In genomic region chr13:44624716-44625115, GRCm38 (mm10) we compare ENCODE assay signal across 11 mouse cellular contexts.
DNase-seq lines count a peak whose midpoint lies in the region; ATAC-seq and TF ChIP-seq lines count a peak whose summit lies in the region.
"Had no signal": no experiment of that assay in that cellular context is flagged by ENCODE, and none has a peak within 500 bp of the region (broad histone marks: within the 10 kb centered on the region; RNA-seq: fewer than 3 reads in every experiment).

No protein-coding gene starts in this region.

- DNase-seq in cerebellum, postnatal 10 days, result peak; percentile 30 to 41
- DNase-seq in cerebellum, postnatal 25 days, result no peak
- DNase-seq in kidney, adult 2 months, result peak; percentile 26
- DNase-seq in CD4-positive helper T cell, adult 2 months (ENCODE audit: low read depth, low spot score), result peak; percentile 12
- peak; percentile 50 for DNase-seq in induced T-regulatory cell, adult 2 months (ENCODE audit: low read depth)
- no peak for DNase-seq in urinary bladder, postnatal 10 days (ENCODE audit: low spot score)
- DNase-seq in left cerebral cortex, postnatal 36 days (ENCODE audit: low spot score in 2 of 2), result no peak

- no peak for TF ChIP-seq CTCF in kidney, adult 2 months (conservative IDR thresholded peaks at IDR 0.05; ENCODE audit: insufficient read depth, insufficient read length, low read depth, low read length)

- H3K4me2 ChIP-seq in kidney, embryonic 16.5 days (replicated peaks; ENCODE audit: low read depth, low read length), result no peak overlapping the region
- H3K4me2 ChIP-seq: forebrain, embryonic 12.5 days; lung, embryonic 15.5 days had no signal

- intact Hi-C loops in left cerebral cortex, postnatal 36 days (cut with DNase I), result no loop called here

- H3K27ac ChIP-seq in kidney, adult 2 months (ENCODE audit: insufficient read depth, low read depth, low read length), result no peak overlapping the region
- no peak overlapping the region for H3K27ac ChIP-seq in kidney, embryonic 16.5 days (ENCODE audit: low read length)
- H3K27ac ChIP-seq: forebrain, embryonic 12.5 days; kidney, postnatal 0 days; lung, embryonic 15.5 days had no signal

- H3K9me3 ChIP-seq in kidney, embryonic 16.5 days (ENCODE audit: low read length), result no peaks in the 10 kb centered on the region
- H3K9me3 ChIP-seq: forebrain, embryonic 12.5 days; lung, embryonic 15.5 days had no signal

- H3K4me1 ChIP-seq in kidney, adult 2 months (ENCODE audit: control insufficient read depth, insufficient read depth, low read length), result peaks cover 3% of the 10 kb centered on the region; the same call in 1 of the 2 replicates
- H3K4me1 ChIP-seq in kidney, embryonic 16.5 days (ENCODE audit: insufficient read depth, low read length), result peaks cover 29% of the 10 kb centered on the region

- H3K36me3 ChIP-seq in kidney, adult 2 months (ENCODE audit: control insufficient read depth, insufficient read depth, low read length), result no peaks in the 10 kb centered on the region
- H3K36me3 ChIP-seq in kidney, embryonic 16.5 days (ENCODE audit: insufficient read depth, low read length), result no peaks in the 10 kb centered on the region
- H3K36me3 ChIP-seq: forebrain, embryonic 12.5 days; lung, embryonic 15.5 days had no signal

- TF ChIP-seq POLR2A in kidney, adult 2 months (IDR thresholded peaks at IDR 0.05; ENCODE audit: low read depth, low read length), result no peak

- 73% methylated on average over 13 of the region's 13 CpGs for WGBS in kidney, adult 2 months
- 62% methylated on average over 13 of the region's 13 CpGs for WGBS in kidney, embryonic 16.5 days

- no peak for ATAC-seq in kidney, embryonic 16.5 days (ENCODE audit: low FRiP score, low TSS enrichment)

- no peaks in the 10 kb centered on the region for H3K27me3 ChIP-seq in kidney, adult 2 months (replicated peaks; ENCODE audit: control insufficient read depth, insufficient read depth, low read length)
- no peaks in the 10 kb centered on the region for H3K27me3 ChIP-seq in kidney, embryonic 16.5 days (ENCODE audit: insufficient read depth, low read length)
- H3K27me3 ChIP-seq: lung, embryonic 15.5 days had no signal

- H3K9ac ChIP-seq in kidney, embryonic 16.5 days (replicated peaks; ENCODE audit: low read length), result no peak overlapping the region
- H3K9ac ChIP-seq: forebrain, embryonic 12.5 days; lung, embryonic 15.5 days had no signal

- no peak overlapping the region for H3K4me3 ChIP-seq in kidney, adult 2 months (ENCODE audit: insufficient read depth, low read depth, low read length)
- no peak overlapping the region for H3K4me3 ChIP-seq in kidney, embryonic 16.5 days (ENCODE audit: low read length)
- H3K4me3 ChIP-seq: forebrain, embryonic 12.5 days; lung, embryonic 15.5 days had no signal

Comparison
In these comparisons a context has a peak if more than half of its experiments do, and no peak if none do; other contexts are left out.
1. DNase-seq: peak in cerebellum, postnatal 10 days (2 of 2), kidney, adult 2 months (single experiment), CD4-positive helper T cell, adult 2 months (single experiment) and induced T-regulatory cell, adult 2 months (single experiment); none in cerebellum, postnatal 25 days (0 of 2), urinary bladder, postnatal 10 days (single experiment) and left cerebral cortex, postnatal 36 days (0 of 2).